Mouse (Mus musculus) yolk sac, embryonic 10.5 days (tissue): ENCODE results near the gene Gm5773.
"Not testable (repeated sequence)": the region's sequence is repeated elsewhere in the genome, so short reads cannot be mapped to it uniquely, and the experiment has no call there.

Source experiments
- DNase-seq: peaks from one replicate; pipeline ENCODE4 v3.0.0-alpha.2; 2017; ENCODE audit warnings: low spot score

The Gm5773 gene

GRCm38 (mm10) chr3:93772700-93773099 lies at the start of gene Gm5773:
Gm5773 (plus strand) TSS chr3:93773000.
- DNase-seq = not testable (repeated sequence)

GRCm38 (mm10) chr3:93745475-93745874 lies 27.3 kb upstream of the Gm5773 start:
- DNase-seq = not testable (repeated sequence)

GRCm38 (mm10) chr3:93754022-93754421 lies 18.8 kb upstream of the Gm5773 start:
- DNase-seq = not testable (repeated sequence)

GRCm38 (mm10) chr3:93796098-93796497 lies 23.3 kb downstream of the Gm5773 start, which contains the start of gene Tdpoz4:
Tdpoz4 (plus strand) TSS chr3:93796398.
- DNase-seq = not testable (repeated sequence)

- DNase-seq = not testable (repeated sequence)
Measured at GRCm38 (mm10) chr3:93813341-93813740, 40.5 kb downstream of the Gm5773 start.
